ENCODE assay signal across 8 mouse cellular contexts in genomic region chr8:91134070-91134475, GRCm38 (mm10).
A peak's percentile ranks its signal among the peaks of the same experiment; 100 is the strongest.
DNase-seq lines count a peak whose midpoint lies in the region; ATAC-seq and TF ChIP-seq lines count a peak whose summit lies in the region.

No protein-coding gene starts in this region.

- no peak overlapping the region for H3ac ChIP-seq in C2C12 (ENCODE audit: control insufficient read depth, insufficient read length, low read depth)
- peak overlapping the region; percentile 43 for H3ac ChIP-seq in myocyte (ENCODE audit: control insufficient read depth, insufficient read length)

- H3K4me2 ChIP-seq in heart, embryonic 11.5 days = peak overlapping the region; percentile 46
- peak overlapping the region; percentile 52 for H3K4me2 ChIP-seq in kidney, embryonic 16.5 days (replicated peaks; ENCODE audit: low read depth, low read length)
- peak overlapping the region; percentile 74 for H3K4me2 ChIP-seq in myocyte (ENCODE audit: low read depth)

- TF ChIP-seq POLR2A in brain, embryonic 14.5 days (IDR thresholded peaks at IDR 0.05; ENCODE audit: borderline replicate concordance, extremely low read depth, insufficient read depth, insufficient read length, poor library complexity, severe bottlenecking) = peak; percentile 67; the same call in 1 of the 2 replicates
- peak; percentile 80 for TF ChIP-seq POLR2A in liver, adult 2 months (IDR thresholded peaks at IDR 0.05; ENCODE audit: extremely low read depth, insufficient read depth, low read length)
- TF ChIP-seq POLR2A in myocyte (IDR thresholded peaks at IDR 0.05; ENCODE audit: insufficient read length, low read depth) = peak; percentile 80

- TF ChIP-seq CTCF in C2C12 (IDR thresholded peaks at IDR 0.05; ENCODE audit: control insufficient read depth, insufficient read depth, insufficient read length) = no peak
- peak; percentile 44; the same call in 1 of the 2 replicates for TF ChIP-seq CTCF in brain, embryonic 14.5 days (IDR thresholded peaks at IDR 0.05; ENCODE audit: borderline replicate concordance, extremely low read depth, insufficient read depth, insufficient read length)
- TF ChIP-seq CTCF in liver, adult 2 months (IDR thresholded peaks at IDR 0.05; ENCODE audit: low read depth, low read length) = peak; percentile 29; the same call in 1 of the 2 replicates

- H3K79me2 ChIP-seq in C2C12 (ENCODE audit: control insufficient read depth, insufficient read depth) (peaks cover 8% of the 10 kb centered on the region), myocyte (ENCODE audit: control insufficient read depth, insufficient read depth) (no peaks in the 10 kb centered on the region)
- 0 out of 2 replicates have a peak, but pooled peaks cover 6% of the 10 kb centered on the region for H3K79me2 ChIP-seq in liver, adult 2 months (ENCODE audit: control insufficient read depth, insufficient read depth, low read length)

- H3K27ac ChIP-seq in heart, embryonic 11.5 days (ENCODE audit: low read depth, low read length) = no peak overlapping the region
- H3K27ac ChIP-seq in kidney, embryonic 16.5 days (ENCODE audit: low read length) = peak overlapping the region; percentile 77
- H3K27ac ChIP-seq in liver, adult 2 months (replicated peaks; ENCODE audit: insufficient read depth, low read depth, low read length) = no peak overlapping the region

- H3K4me1 ChIP-seq in erythroblast, embryonic 14.5 days (ENCODE audit: control insufficient read depth) = peaks cover 21% of the 10 kb centered on the region
- H3K4me1 ChIP-seq in heart, embryonic 11.5 days (ENCODE audit: control insufficient read depth, insufficient read depth, low read length) = peaks cover 6% of the 10 kb centered on the region
- H3K4me1 ChIP-seq in kidney, embryonic 16.5 days (ENCODE audit: insufficient read depth, low read length) = peaks cover 31% of the 10 kb centered on the region
- no peaks in the 10 kb centered on the region for H3K4me1 ChIP-seq in liver, adult 2 months (ENCODE audit: control insufficient read depth, insufficient read depth, low read length)

- no peak overlapping the region for H3K9ac ChIP-seq in heart, embryonic 11.5 days (ENCODE audit: low read depth, low read length)
- H3K9ac ChIP-seq in kidney, embryonic 16.5 days (replicated peaks; ENCODE audit: low read length) = peak overlapping the region; percentile 53
- H3K9ac ChIP-seq in liver, adult 2 months (ENCODE audit: low read depth, low read length) = no peak overlapping the region

- H3K79me3 ChIP-seq in C2C12 (ENCODE audit: low read depth) = no peaks in the 10 kb centered on the region

- no peaks in the 10 kb centered on the region for H3K27me3 ChIP-seq in C2C12 (ENCODE audit: control insufficient read depth, insufficient read depth, insufficient read length)
- H3K27me3 ChIP-seq in erythroblast, embryonic 14.5 days (ENCODE audit: control insufficient read depth) = no peaks in the 10 kb centered on the region
- H3K27me3 ChIP-seq in heart, embryonic 11.5 days (ENCODE audit: control insufficient read depth, insufficient read depth, low read length) = no peaks in the 10 kb centered on the region
- H3K27me3 ChIP-seq in kidney, embryonic 16.5 days (ENCODE audit: insufficient read depth, low read length) = no peaks in the 10 kb centered on the region
- H3K27me3 ChIP-seq in liver, adult 2 months (ENCODE audit: control insufficient read depth, insufficient read depth, low read length) = no peaks in the 10 kb centered on the region
- no peaks in the 10 kb centered on the region for H3K27me3 ChIP-seq in myocyte (ENCODE audit: control insufficient read depth, insufficient read depth, insufficient read length)
- H3K27me3 ChIP-seq in splenic B cell, adult 2 months (ENCODE audit: control insufficient read depth, insufficient read depth, low read length, poor library complexity, severe bottlenecking) = no peaks in the 10 kb centered on the region

- H3K4me3 ChIP-seq in C2C12 (ENCODE audit: insufficient read depth, poor library complexity, severe bottlenecking) (no peak overlapping the region), myocyte (peak overlapping the region; percentile 35)
- H3K4me3 ChIP-seq in erythroblast, embryonic 14.5 days (replicated peaks) = peak overlapping the region; percentile 85
- peak overlapping the region; percentile 79 for H3K4me3 ChIP-seq in heart, embryonic 11.5 days (ENCODE audit: low read depth, low read length)
- H3K4me3 ChIP-seq in kidney, embryonic 16.5 days (ENCODE audit: low read length) = peak overlapping the region; percentile 76
- peak overlapping the region; percentile 5; the same call in 1 of the 2 replicates for H3K4me3 ChIP-seq in liver, adult 2 months (ENCODE audit: insufficient read depth, low read depth, low read length)

- H3K9me3 ChIP-seq in erythroblast, embryonic 14.5 days (ENCODE audit: control insufficient read depth, low read length) = no peaks in the 10 kb centered on the region
- H3K9me3 ChIP-seq in heart, embryonic 11.5 days (replicated peaks; ENCODE audit: control insufficient read depth, low read length) = no peaks in the 10 kb centered on the region
- no peaks in the 10 kb centered on the region for H3K9me3 ChIP-seq in kidney, embryonic 16.5 days (ENCODE audit: low read length)

- peak; percentile 100 for DNase-seq in brain, embryonic 14.5 days (ENCODE audit: low read depth)
- DNase-seq in liver, adult 2 months (ENCODE audit: extremely low read depth, low read depth, low spot score) = peak; percentile 98
- DNase-seq in splenic B cell, adult 2 months (ENCODE audit: low read depth, low spot score) = peak; percentile 100

- H3K36me3 ChIP-seq in C2C12 (ENCODE audit: control insufficient read depth, insufficient read depth) = peaks cover 7% of the 10 kb centered on the region
- peaks cover 5% of the 10 kb centered on the region for H3K36me3 ChIP-seq in erythroblast, embryonic 14.5 days (ENCODE audit: control insufficient read depth)
- H3K36me3 ChIP-seq in heart, embryonic 11.5 days (ENCODE audit: control insufficient read depth, insufficient read depth, low read length) = 0 out of 2 replicates have a peak, but pooled peaks cover 3% of the 10 kb centered on the region
- peaks cover 6% of the 10 kb centered on the region for H3K36me3 ChIP-seq in kidney, embryonic 16.5 days (ENCODE audit: insufficient read depth, low read length)
- H3K36me3 ChIP-seq in liver, adult 2 months (ENCODE audit: control insufficient read depth, insufficient read depth, low read length) = no peaks in the 10 kb centered on the region; the same call in 1 of the 2 replicates
- H3K36me3 ChIP-seq in myocyte (ENCODE audit: control insufficient read depth, insufficient read depth) = peaks cover 4% of the 10 kb centered on the region
- H3K36me3 ChIP-seq in splenic B cell, adult 2 months (ENCODE audit: control insufficient read depth, insufficient read depth, low read length, poor library complexity, severe bottlenecking) = no peaks in the 10 kb centered on the region

- no peak; the same call in 1 of the 2 replicates for ATAC-seq in heart, embryonic 11.5 days (replicated peaks; ENCODE audit: insufficient number of reproducible peaks, low FRiP score, low TSS enrichment)
- ATAC-seq in kidney, embryonic 16.5 days (ENCODE audit: low FRiP score, low TSS enrichment) = peak; percentile 99

- WGBS in heart, embryonic 11.5 days (ENCODE audit: insufficient replicate concordance) = under 1% methylated on average over 24 of the region's 24 CpGs
- WGBS in kidney, embryonic 16.5 days = under 1% methylated on average over 24 of the region's 24 CpGs
- WGBS in liver, adult 2 months = under 1% methylated on average over 23 of the region's 24 CpGs

TF ChIP-seq in C2C12, 6 proteins besides CTCF, POLR2A, EP300 and RAD21:
- TF ChIP-seq FOSL1 (IDR thresholded peaks at IDR 0.05; ENCODE audit: insufficient read depth, low read length, poor library complexity, severe bottlenecking) (no peak), MYOG (IDR thresholded peaks at IDR 0.05; ENCODE audit: control insufficient read depth, extremely low read depth, insufficient read length) (no peak), MAX (IDR thresholded peaks at IDR 0.05) (peak; percentile 13), USF1 (IDR thresholded peaks at IDR 0.05; ENCODE audit: low read depth) (no peak), CEBPB (IDR thresholded peaks at IDR 0.05; ENCODE audit: low read depth) (peak; percentile 73), MYOD1 (IDR thresholded peaks at IDR 0.05; ENCODE audit: control insufficient read depth, insufficient read length, low read depth) (no peak)

TF ChIP-seq in myocyte, 11 proteins besides CTCF, POLR2A, EP300 and RAD21:
- no peak for TF ChIP-seq REST (IDR thresholded peaks at IDR 0.05; ENCODE audit: insufficient read depth, insufficient read length)
- no peak for TF ChIP-seq MAX (IDR thresholded peaks at IDR 0.05; ENCODE audit: low read depth)
- TF ChIP-seq MYOG (IDR thresholded peaks at IDR 0.05; ENCODE audit: control insufficient read depth in 1 of 3, insufficient read depth in 1 of 3, insufficient read length in 2 of 3, low read depth in 2 of 3) = no peak
- peak; percentile 66 for TF ChIP-seq POLR2AphosphoS2 (IDR thresholded peaks at IDR 0.05; ENCODE audit: insufficient read length, low read depth)
- TF ChIP-seq MYOD1 (IDR thresholded peaks at IDR 0.05; ENCODE audit: control insufficient read depth in 1 of 3, insufficient read length in 2 of 3, low read depth in 2 of 3) = no peak
- TF ChIP-seq E2F4 (IDR thresholded peaks at IDR 0.05; ENCODE audit: insufficient read depth) = no peak
- no peak for TF ChIP-seq USF1 (IDR thresholded peaks at IDR 0.05; ENCODE audit: low read depth)
- TF ChIP-seq TCF12 (IDR thresholded peaks at IDR 0.05; ENCODE audit: insufficient read depth, poor library complexity, severe bottlenecking) = no peak
- TF ChIP-seq TCF3 (IDR thresholded peaks at IDR 0.05; ENCODE audit: insufficient read length, low read depth) = no peak
- 0 out of 2 replicates have a peak, but pooled peaks have one; percentile 18 for TF ChIP-seq CEBPB (IDR thresholded peaks at IDR 0.05; ENCODE audit: insufficient read depth, poor library complexity, severe bottlenecking)
- TF ChIP-seq SRF (IDR thresholded peaks at IDR 0.05; ENCODE audit: control insufficient read depth, insufficient read length, low read depth) = no peak
TF ChIP-seq in myocyte: peak in this region for 2.
